Mouse (Mus musculus): Measurements from ENCODE around the gene Klk1b24. TPM values are rescaled to one million over a fixed set of nuclear protein-coding genes. Genes with fewer than 3 reads are reported as not detected.

Gene Klk1b24
- polyA plus RNA-seq, 1 experiment from 2014 or later = not detected

DNA sequence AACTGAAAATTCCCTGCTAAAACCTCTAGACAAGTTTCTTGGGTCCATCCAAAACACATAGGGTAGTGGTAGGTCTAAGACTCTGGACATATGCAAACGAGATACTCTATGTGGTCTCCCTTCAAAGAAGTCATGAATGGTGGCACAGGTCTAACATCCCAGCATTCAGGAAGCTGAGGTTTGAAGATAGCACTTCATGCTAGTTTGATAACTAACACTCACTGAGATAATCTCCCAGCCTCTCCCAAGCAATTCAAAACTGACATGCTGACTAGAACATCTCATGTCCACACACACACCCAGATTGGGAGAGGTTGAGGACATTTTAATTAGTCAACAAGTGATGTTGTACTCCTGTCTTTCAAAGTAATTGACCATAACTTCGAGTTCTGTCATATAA is 51.9 kb downstream of the Klk1b24 start:
- H3K36me3 ChIP-seq = no peaks in the 10 kb centered on the region
- no peak overlapping the region for H3K4me3 ChIP-seq
- H3K9me3 ChIP-seq = no peaks in the 10 kb centered on the region
- no peak for ATAC-seq (ENCODE audit: borderline replicate concordance, extremely low read depth, low FRiP score, low TSS enrichment)
- WGBS = 32% methylated on average over 2 of the region's 2 CpGs
- no peak overlapping the region for H3K4me2 ChIP-seq
- H3K27me3 ChIP-seq = no peaks in the 10 kb centered on the region
- peaks cover under 1% of the 10 kb centered on the region; the same call in 1 of the 2 replicates for H3K4me1 ChIP-seq
- H3K27ac ChIP-seq = no peak overlapping the region
- no peak overlapping the region for H3K9ac ChIP-seq

DNA sequence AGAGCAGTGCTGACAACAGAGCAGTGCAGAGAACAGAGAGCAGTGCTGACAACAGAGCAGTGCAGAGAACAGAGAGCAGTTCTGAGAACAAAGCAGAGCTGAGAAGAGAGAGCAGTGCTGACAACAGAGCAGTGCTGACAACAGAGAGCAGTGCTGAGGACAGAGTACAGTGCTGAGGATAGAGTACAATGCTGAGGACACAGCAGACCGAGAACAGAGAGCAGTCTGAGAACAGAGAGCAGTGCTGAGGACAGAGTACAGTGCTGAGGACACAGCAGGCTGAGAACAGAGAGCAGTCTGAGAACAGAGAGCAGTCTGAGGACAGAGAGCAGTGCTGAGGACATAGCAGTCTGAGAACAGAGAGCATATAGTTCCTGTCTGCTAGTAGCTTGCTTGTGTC is 52.7 kb downstream of the Klk1b24 start:
- H3K4me1 ChIP-seq = peaks cover 7% of the 10 kb centered on the region; the same call in 1 of the 2 replicates
- WGBS = 33% methylated on average over 1 of the region's 1 CpGs

DNA sequence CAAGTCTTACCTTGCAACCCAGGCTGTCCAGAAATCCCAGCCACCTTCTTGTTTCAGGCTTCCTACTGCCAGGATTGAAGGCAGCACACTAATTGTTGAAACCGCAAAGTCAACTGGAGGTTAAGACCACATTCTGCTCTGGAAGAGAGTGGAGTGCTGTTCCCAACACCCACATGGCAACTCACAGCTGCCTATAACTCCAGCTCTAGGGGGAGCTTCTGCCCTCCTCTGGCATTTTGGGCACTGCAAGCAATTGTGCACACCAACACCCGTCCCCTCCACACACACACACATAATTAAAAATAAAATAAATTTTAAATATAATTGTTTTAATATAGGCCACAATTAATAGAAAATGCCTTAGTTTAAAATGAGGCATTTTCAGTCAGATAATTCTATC is 53.1 kb downstream of the Klk1b24 start:
- no peak for ATAC-seq (ENCODE audit: borderline replicate concordance, extremely low read depth, low FRiP score, low TSS enrichment)
- Histone ChIP-seq H3K27me3 (no peaks in the 10 kb centered on the region), H3K36me3 (no peaks in the 10 kb centered on the region), H3K4me3 (no peak overlapping the region), H3K4me1 (peaks cover 7% of the 10 kb centered on the region; the same call in 1 of the 2 replicates), H3K9ac (no peak overlapping the region), H3K9me3 (no peaks in the 10 kb centered on the region), H3K4me2 (no peak overlapping the region), H3K27ac (no peak overlapping the region)
- 61% methylated on average over 2 of the region's 2 CpGs for WGBS

More for the DNA sequence above, 52.7 kb downstream of the Klk1b24 start:
- Histone ChIP-seq H3K4me2 (no peak overlapping the region), H3K27ac (no peak overlapping the region), H3K9me3 (no peaks in the 10 kb centered on the region), H3K27me3 (no peaks in the 10 kb centered on the region), H3K9ac (no peak overlapping the region), H3K4me3 (no peak overlapping the region), H3K36me3 (no peaks in the 10 kb centered on the region)
- ATAC-seq (ENCODE audit: borderline replicate concordance, extremely low read depth, low FRiP score, low TSS enrichment) = no peak

Other genes with a start within 250 kb of the Klk1b24 start
- gene Klk1b8, start 237.6 kb upstream of the Klk1b24 start, polyA plus RNA-seq (2015; fragmentation: Nextera tagmentation; extraction: Ambion mirVana) = not detected in 2 replicates
- not detected in 2 replicates for gene Klk1b1, start 221.5 kb upstream of the Klk1b24 start, polyA plus RNA-seq (2015; fragmentation: Nextera tagmentation; extraction: Ambion mirVana)
- not detected in 2 replicates for gene Klk1b9, start 212.2 kb upstream of the Klk1b24 start, polyA plus RNA-seq (2015; fragmentation: Nextera tagmentation; extraction: Ambion mirVana)
- not detected in 2 replicates for gene Klk1b11, start 192.4 kb upstream of the Klk1b24 start, polyA plus RNA-seq (2015; fragmentation: Nextera tagmentation; extraction: Ambion mirVana)
- gene Klk1b26, start 176.1 kb upstream of the Klk1b24 start, polyA plus RNA-seq (2015; fragmentation: Nextera tagmentation; extraction: Ambion mirVana) = not detected in 2 replicates
- gene Klk1b27, start 135.9 kb upstream of the Klk1b24 start, polyA plus RNA-seq (2015; fragmentation: Nextera tagmentation; extraction: Ambion mirVana) = not detected in 2 replicates
- not detected in 2 replicates for gene Klk1b21, start 85.9 kb upstream of the Klk1b24 start, polyA plus RNA-seq (2015; fragmentation: Nextera tagmentation; extraction: Ambion mirVana)
- gene Klk1b22, start 75.6 kb upstream of the Klk1b24 start, polyA plus RNA-seq (2015; fragmentation: Nextera tagmentation; extraction: Ambion mirVana) = not detected in 2 replicates
- gene Klk1b16, start 51.5 kb upstream of the Klk1b24 start, polyA plus RNA-seq (2015; fragmentation: Nextera tagmentation; extraction: Ambion mirVana) = not detected in 2 replicates
- gene Klk1b3, start 10.0 kb downstream of the Klk1b24 start, polyA plus RNA-seq (2015; fragmentation: Nextera tagmentation; extraction: Ambion mirVana) = not detected in 2 replicates
- gene Klk1b4, start 19.2 kb downstream of the Klk1b24 start, polyA plus RNA-seq (2015; fragmentation: Nextera tagmentation; extraction: Ambion mirVana) = not detected in 2 replicates
- not detected in 2 replicates for gene Klk1b5, start 27.7 kb downstream of the Klk1b24 start, polyA plus RNA-seq (2015; fragmentation: Nextera tagmentation; extraction: Ambion mirVana)
- 0.20 TPM in 1 of 2 replicates, not detected in the other for gene Klk1, start 37.1 kb downstream of the Klk1b24 start, polyA plus RNA-seq (2015; fragmentation: Nextera tagmentation; extraction: Ambion mirVana)
- not detected in 2 replicates for gene Gm36864, start 47.9 kb downstream of the Klk1b24 start, polyA plus RNA-seq (2015; fragmentation: Nextera tagmentation; extraction: Ambion mirVana)
- 1.4 TPM in 2 replicates for gene 1700028J19Rik, start 58.5 kb downstream of the Klk1b24 start, polyA plus RNA-seq (2015; fragmentation: Nextera tagmentation; extraction: Ambion mirVana)
- 133 TPM in 2 replicates for gene 2410002F23Rik, start 58.5 kb downstream of the Klk1b24 start, polyA plus RNA-seq (2015; fragmentation: Nextera tagmentation; extraction: Ambion mirVana)
- gene Acp4, start 69.1 kb downstream of the Klk1b24 start, polyA plus RNA-seq (2015; fragmentation: Nextera tagmentation; extraction: Ambion mirVana) = not detected in 2 replicates
- gene Gm15517, start 73.2 kb downstream of the Klk1b24 start, polyA plus RNA-seq (2015; fragmentation: Nextera tagmentation; extraction: Ambion mirVana) = not detected in 2 replicates
- 2.5 and 2.6 TPM in 2 replicates for gene Clec11a, start 118.7 kb downstream of the Klk1b24 start, polyA plus RNA-seq (2015; fragmentation: Nextera tagmentation; extraction: Ambion mirVana)
- 0.96 and 1.1 TPM in 2 replicates for gene Shank1, start 122.0 kb downstream of the Klk1b24 start, polyA plus RNA-seq (2015; fragmentation: Nextera tagmentation; extraction: Ambion mirVana)
- 2.1 and 2.3 TPM in 2 replicates for gene Syt3, start 195.9 kb downstream of the Klk1b24 start, polyA plus RNA-seq (2015; fragmentation: Nextera tagmentation; extraction: Ambion mirVana)
- gene 1700008O03Rik, start 197.6 kb downstream of the Klk1b24 start, polyA plus RNA-seq (2015; fragmentation: Nextera tagmentation; extraction: Ambion mirVana) = 1.1 and 1.4 TPM in 2 replicates
- gene Lrrc4b, start 240.8 kb downstream of the Klk1b24 start, polyA plus RNA-seq (2015; fragmentation: Nextera tagmentation; extraction: Ambion mirVana) = 0.88 and 0.98 TPM in 2 replicates

All from lung, embryonic 15.5 days (tissue).